Mouse (Mus musculus) liver, postnatal 0 days (tissue): ENCODE data around the gene Thumpd3.

Experiments
- CTCF ChIP-seq: sonication (generic); IDR thresholded peaks from 2 replicates; pipeline ENCODE4 v1.5.1; 2016; ENCODE audit warnings: antibody characterized with exemption, low read depth
- EP300 ChIP-seq: IDR thresholded peaks from 2 replicates; pipeline ENCODE4 v1.6.1; 2016; ENCODE audit warnings: antibody characterized with exemption, low read depth, mild to moderate bottlenecking

GRCm38 (mm10) chr6:113060892-113061563, 15.0 kb downstream of the Thumpd3 start:
- TF ChIP-seq CTCF (no peak), EP300 (no peak)
